Mouse (Mus musculus) frontal cortex, adult 2 months (tissue): ENCODE data around the gene Serpina3c. TPM values are rescaled to one million over a fixed set of nuclear protein-coding genes. Genes with fewer than 3 reads are reported as not detected.
"Not testable (repeated sequence)": the region's sequence is repeated elsewhere in the genome, so short reads cannot be mapped to it uniquely, and the experiment has no call there.

Source experiments
- DNase-seq, 2 experiments: peaks; one replicate each; pipeline ENCODE4 v3.0.0; 2022; ENCODE audit warnings: low spot score in 1 of 2; ENCODE audit errors: extremely low spot score in 1 of 2
- polyA plus RNA-seq: library from polyadenylated mRNA; depleted of rRNA; stranded (reverse); fragments of >200 nt; gene quantifications from 2 replicates; pipeline ENCODE4 v1.2.3, GENCODE M21; 2012; rRNA removed

Gene Serpina3c
- polyA plus RNA-seq, 1 experiment: 0.06 TPM

DNA sequence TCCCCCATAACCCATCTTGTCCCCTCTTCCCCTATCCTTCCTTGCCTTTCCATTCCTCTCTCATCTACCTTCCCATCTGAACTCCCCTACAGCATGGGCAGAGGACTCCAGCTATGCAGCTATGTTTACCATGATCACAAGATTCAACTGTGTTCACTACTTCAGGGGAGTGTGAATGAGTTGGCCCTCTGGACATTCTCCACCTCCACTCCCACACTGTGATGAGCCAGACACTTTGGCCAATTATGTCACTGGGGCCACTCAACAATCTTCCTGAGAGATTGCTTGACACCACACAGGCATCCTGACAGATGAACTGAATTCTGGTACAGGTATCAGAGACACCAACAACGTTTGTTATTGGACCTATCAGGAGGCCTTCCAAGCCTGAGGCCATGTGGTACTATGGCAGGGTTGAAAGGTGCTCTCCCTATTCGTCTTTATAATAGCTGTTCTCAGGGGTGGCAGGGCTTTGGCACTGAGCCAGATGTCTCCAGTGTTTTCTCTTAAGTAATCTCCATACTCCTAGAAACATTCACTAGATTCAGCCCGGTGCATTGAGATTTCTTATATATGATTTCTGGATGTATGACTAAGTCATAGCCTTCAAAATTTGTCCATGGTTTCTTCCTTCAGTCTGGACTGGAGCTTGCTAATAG lies 38.6 kb downstream of the Serpina3c start:
- no peak for DNase-seq

DNA sequence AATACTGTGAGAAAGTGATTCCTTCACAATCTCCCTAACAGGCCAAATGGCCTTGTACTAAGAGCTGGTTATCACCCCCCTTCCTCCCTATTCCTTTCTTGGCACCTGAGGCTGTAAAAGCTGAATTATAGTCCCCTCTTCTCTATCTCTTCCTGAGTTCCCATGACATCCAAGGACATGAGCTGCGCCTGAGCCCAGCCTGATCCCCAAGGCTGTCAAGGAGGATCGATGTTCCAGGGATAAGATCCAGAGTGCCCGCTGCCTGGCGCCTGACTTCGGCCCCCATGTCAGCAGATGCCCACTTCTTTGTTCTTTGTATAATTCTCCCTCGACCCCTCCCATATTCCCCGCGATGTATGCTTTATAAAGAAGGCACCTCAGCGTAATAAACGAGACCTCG lies 41.3 kb downstream of the Serpina3c start, which contains the start of gene Serpina3a:
TSS of gene Serpina3a (plus strand) at position 392 of the 400 bp plus-strand sequence.
- DNase-seq: not testable (repeated sequence)

DNA sequence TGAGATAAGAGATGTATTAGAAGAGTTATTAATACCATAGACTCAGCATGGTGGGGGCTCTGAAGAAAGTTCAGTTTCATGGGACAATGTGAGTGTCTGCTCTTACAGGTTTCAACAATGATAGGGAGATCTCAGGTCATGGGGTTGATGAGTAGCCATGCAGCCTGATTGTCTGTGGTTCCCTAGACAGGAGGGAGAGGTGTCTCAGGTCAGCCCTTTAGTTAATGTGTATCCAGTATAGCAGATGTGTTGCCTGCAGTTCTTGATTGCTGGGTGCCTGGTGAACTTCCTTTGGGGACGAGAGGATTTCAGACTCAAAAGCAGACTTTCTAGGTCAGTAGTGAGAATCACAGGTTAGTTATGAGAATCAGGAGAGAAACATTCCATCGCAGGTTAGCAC lies 45.2 kb downstream of the Serpina3c start:
- DNase-seq: no peak

DNA sequence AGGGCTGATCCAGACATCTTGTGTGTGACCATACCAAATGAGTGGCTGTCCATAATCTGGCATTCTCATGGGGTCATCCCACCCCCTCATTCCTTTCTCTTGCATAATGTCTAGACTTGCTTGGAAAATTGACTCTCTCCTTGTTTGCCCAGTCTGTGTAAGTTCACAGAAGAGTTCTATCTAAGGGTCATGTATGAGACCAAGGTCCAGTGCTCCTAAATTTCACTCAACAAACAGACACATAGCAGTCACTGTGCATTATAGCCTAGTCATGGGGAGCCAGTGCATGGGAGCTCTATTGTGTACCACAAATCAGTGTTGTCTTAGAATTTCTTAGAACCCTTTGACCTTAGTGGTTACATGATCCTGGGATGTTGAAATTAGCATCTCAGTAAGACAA lies 46.8 kb downstream of the Serpina3c start:
- DNase-seq: no peak

DNA sequence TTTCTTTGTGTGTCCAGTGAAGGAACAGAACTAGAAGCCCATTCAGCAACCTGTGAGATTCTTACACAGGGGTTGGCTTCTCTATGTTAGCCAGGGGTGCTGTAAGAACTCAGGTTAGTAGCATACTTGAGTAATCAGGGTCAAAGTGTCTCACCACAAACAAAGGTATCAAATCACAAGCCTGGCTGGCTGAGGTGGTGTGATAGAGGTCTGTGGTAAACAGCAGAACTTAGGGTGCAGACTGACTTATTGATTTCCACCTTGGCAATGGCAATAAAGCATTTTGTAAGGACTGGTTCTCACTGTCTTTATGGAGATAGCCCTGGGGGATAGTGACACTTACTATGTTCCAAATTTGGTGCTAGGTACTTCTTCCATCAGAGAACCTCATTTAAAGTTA lies 47.8 kb downstream of the Serpina3c start:
- no peak for DNase-seq

DNA sequence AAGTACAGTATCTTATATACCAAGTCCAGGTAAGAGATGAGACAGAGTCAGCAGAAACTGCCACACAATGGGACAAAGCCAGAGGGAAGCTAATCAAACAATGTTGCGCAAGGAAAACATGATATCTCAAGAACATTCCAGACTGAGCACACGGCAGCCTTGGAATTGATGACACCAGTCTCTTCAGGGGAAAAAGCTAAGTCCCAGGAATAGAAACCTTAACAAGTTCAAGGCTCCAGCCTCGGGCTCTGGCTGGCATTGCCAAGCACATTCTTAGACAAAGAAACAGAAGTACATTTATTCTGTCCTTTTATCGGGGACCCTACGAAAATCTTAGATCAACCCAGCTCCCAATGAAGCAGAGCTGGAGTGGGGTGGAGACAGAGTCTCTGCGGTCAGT lies 52.9 kb downstream of the Serpina3c start, which contains the start of gene Serpina5:
TSS of gene Serpina5 (plus strand) at position 346 of the 400 bp plus-strand sequence.
- no peak for DNase-seq

Other genes starting within 250 kb of the Serpina3c start
- gene Serpina1c, start 249.0 kb downstream of the Serpina3c start, polyA plus RNA-seq: not detected in 2 replicates
- 0.34 TPM in 1 of 2 replicates, not detected in the other for gene Serpina1e, start 194.9 kb downstream of the Serpina3c start, polyA plus RNA-seq
- not detected in 2 replicates for gene Serpina11, start 163.9 kb downstream of the Serpina3c start, polyA plus RNA-seq
- 1.5 TPM in 2 replicates for gene Serpina9, start 140.1 kb downstream of the Serpina3c start, polyA plus RNA-seq
- not detected in 2 replicates for gene Serpina12, start 109.4 kb downstream of the Serpina3c start, polyA plus RNA-seq
- not detected in 2 replicates for gene Serpina5, start 52.8 kb downstream of the Serpina3c start, polyA plus RNA-seq
- not detected in 2 replicates for gene Serpina3a, start 41.1 kb downstream of the Serpina3c start, polyA plus RNA-seq
- not detected in 2 replicates for gene Serpina3b, start 25.9 kb downstream of the Serpina3c start, polyA plus RNA-seq
- gene Serpina3f, start 60.7 kb upstream of the Serpina3c start, polyA plus RNA-seq: 0.06 TPM in 1 of 2 replicates, not detected in the other
- 0.24 and 0.27 TPM in 2 replicates for gene Serpina3g, start 82.4 kb upstream of the Serpina3c start, polyA plus RNA-seq
- not detected in 2 replicates for gene Serpina3i, start 109.3 kb upstream of the Serpina3c start, polyA plus RNA-seq
- not detected in 2 replicates for gene Serpina3j, start 160.7 kb upstream of the Serpina3c start, polyA plus RNA-seq
- gene Serpina3k, start 184.6 kb upstream of the Serpina3c start, polyA plus RNA-seq: not detected in 2 replicates
- gene Serpina3m, start 184.6 kb upstream of the Serpina3c start, polyA plus RNA-seq: not detected in 2 replicates